Comparison of ENCODE assay signal across 22 mouse cellular contexts in genomic region chr3:53707101-53707500, GRCm38 (mm10). TPM values are rescaled to one million over a fixed set of nuclear protein-coding genes. Genes with fewer than 3 reads are reported as not detected.
DNase-seq lines count a peak whose midpoint lies in the region; ATAC-seq and TF ChIP-seq lines count a peak whose summit lies in the region.
"Had no signal": no experiment of that assay in that cellular context is flagged by ENCODE, and none has a peak within 500 bp of the region (broad histone marks: within the 10 kb centered on the region; RNA-seq: fewer than 3 reads in every experiment).

No protein-coding gene starts in this region.

- no peak for TF ChIP-seq POLR2A in lung, adult 2 months (IDR thresholded peaks at IDR 0.05; ENCODE audit: borderline replicate concordance, extremely low read depth, low read depth, low read length)
- TF ChIP-seq POLR2A in kidney, adult 2 months (IDR thresholded peaks at IDR 0.05; ENCODE audit: low read depth, low read length), result no peak

- H3K27me3 ChIP-seq in lung, embryonic 14.5 days (ENCODE audit: insufficient read depth, low read length), result no peaks in the 10 kb centered on the region
- H3K27me3 ChIP-seq in heart, embryonic 15.5 days, result no peaks in the 10 kb centered on the region
- H3K27me3 ChIP-seq in kidney, adult 2 months (replicated peaks; ENCODE audit: control insufficient read depth, insufficient read depth, low read length), result no peaks in the 10 kb centered on the region
- H3K27me3 ChIP-seq: embryonic facial prominence, embryonic 15.5 days; hindbrain, embryonic 15.5 days; limb, embryonic 12.5 days; liver, embryonic 15.5 days; neural tube, embryonic 15.5 days had no signal

- no peak overlapping the region for H3K4me2 ChIP-seq in lung, embryonic 14.5 days
- no peak overlapping the region for H3K4me2 ChIP-seq in heart, embryonic 15.5 days
- H3K4me2 ChIP-seq: embryonic facial prominence, embryonic 15.5 days; hindbrain, embryonic 15.5 days; limb, embryonic 12.5 days; liver, embryonic 15.5 days; neural tube, embryonic 15.5 days had no signal

- no peaks in the 10 kb centered on the region for H3K9me3 ChIP-seq in lung, embryonic 14.5 days (ENCODE audit: low read depth, low read length)
- H3K9me3 ChIP-seq in heart, embryonic 15.5 days (replicated peaks), result no peaks in the 10 kb centered on the region
- H3K9me3 ChIP-seq: embryonic facial prominence, embryonic 15.5 days; forebrain, embryonic 10.5 days; hindbrain, embryonic 15.5 days; limb, embryonic 12.5 days; liver, embryonic 15.5 days; neural tube, embryonic 15.5 days had no signal

- H3K4me3 ChIP-seq in lung, embryonic 14.5 days (ENCODE audit: low read depth, low read length), result no peak overlapping the region
- no peak overlapping the region for H3K4me3 ChIP-seq in lung, adult 2 months (replicated peaks; ENCODE audit: extremely low read depth, low read depth, low read length)
- H3K4me3 ChIP-seq in heart, embryonic 15.5 days, result no peak overlapping the region
- no peak overlapping the region for H3K4me3 ChIP-seq in kidney, adult 2 months (ENCODE audit: insufficient read depth, low read depth, low read length)
- H3K4me3 ChIP-seq: embryonic facial prominence, embryonic 15.5 days; forebrain, embryonic 10.5 days; gastrocnemius, adult 2 months; hindbrain, embryonic 15.5 days; limb, embryonic 12.5 days; liver, embryonic 15.5 days; myocyte; neural tube, embryonic 15.5 days had no signal

- no peak for TF ChIP-seq CTCF in lung, embryonic 14.5 days (IDR thresholded peaks at IDR 0.05; ENCODE audit: low read depth)
- no peak for TF ChIP-seq CTCF in lung, adult 2 months (IDR thresholded peaks at IDR 0.05; ENCODE audit: insufficient read depth, low read length)
- TF ChIP-seq CTCF in kidney, adult 2 months (conservative IDR thresholded peaks at IDR 0.05; ENCODE audit: insufficient read depth, insufficient read length, low read depth, low read length), result no peak

- 61% methylated on average over 3 of the region's 3 CpGs for WGBS in lung, embryonic 14.5 days
- 60% methylated on average over 3 of the region's 3 CpGs for WGBS in lung, adult 2 months
- WGBS in heart, embryonic 15.5 days, result 40% methylated on average over 3 of the region's 3 CpGs
- 45% methylated on average over 3 of the region's 3 CpGs for WGBS in kidney, adult 2 months

- peak; percentile 49 for DNase-seq in lung, embryonic 14.5 days
- DNase-seq in lung, adult 2 months, result no peak
- peak; percentile 60 for DNase-seq in kidney, adult 2 months
- DNase-seq in yolk sac, embryonic 10.5 days (ENCODE audit: low spot score), result peak; percentile 17
- DNase-seq in urinary bladder, postnatal 14 days (ENCODE audit: low spot score), result no peak
- no peak for DNase-seq in cerebellum, postnatal 10 days
- DNase-seq: adrenal gland, postnatal 25 days; cerebellum, adult 9-11 months; embryo, embryonic 11 days; gastrocnemius, adult 2 months; midbrain, embryonic 14.5 days had no signal

- H3K27ac ChIP-seq in lung, embryonic 14.5 days (ENCODE audit: low read depth), result no peak overlapping the region
- H3K27ac ChIP-seq in heart, embryonic 15.5 days, result peak overlapping the region; percentile 67
- H3K27ac ChIP-seq in kidney, adult 2 months (ENCODE audit: insufficient read depth, low read depth, low read length), result 0 out of 2 replicates have a peak overlapping the region, but pooled peaks have one; percentile 2
- H3K27ac ChIP-seq: embryonic facial prominence, embryonic 15.5 days; forebrain, embryonic 10.5 days; gastrocnemius, adult 2 months; hindbrain, embryonic 15.5 days; liver, embryonic 15.5 days; neural tube, embryonic 15.5 days had no signal

- no peak overlapping the region for H3K9ac ChIP-seq in lung, embryonic 14.5 days
- H3K9ac ChIP-seq in heart, embryonic 15.5 days, result no peak overlapping the region
- H3K9ac ChIP-seq: embryonic facial prominence, embryonic 15.5 days; hindbrain, embryonic 15.5 days; limb, embryonic 12.5 days; liver, embryonic 15.5 days; neural tube, embryonic 15.5 days had no signal

- ATAC-seq in lung, embryonic 14.5 days (ENCODE audit: insufficient read depth), result no peak
- peak; percentile 69 for ATAC-seq in heart, embryonic 15.5 days (replicated peaks; ENCODE audit: insufficient number of reproducible peaks, insufficient read depth, low FRiP score, low read depth)
- ATAC-seq: activated CD4-positive, CD25-positive, alpha-beta regulatory T cell, adult 4 months; intestine, embryonic 16.5 days; Patski had no signal

- H3K4me1 ChIP-seq in lung, embryonic 14.5 days (ENCODE audit: insufficient read depth), result no peaks in the 10 kb centered on the region
- H3K4me1 ChIP-seq in lung, adult 2 months (ENCODE audit: control insufficient read depth, insufficient read depth, low read length), result no peaks in the 10 kb centered on the region
- peaks cover 24% of the 10 kb centered on the region for H3K4me1 ChIP-seq in heart, embryonic 15.5 days (replicated peaks)
- H3K4me1 ChIP-seq in kidney, adult 2 months (ENCODE audit: control insufficient read depth, insufficient read depth, low read length), result peaks cover 14% of the 10 kb centered on the region
- H3K4me1 ChIP-seq: embryonic facial prominence, embryonic 15.5 days; hindbrain, embryonic 15.5 days; liver, embryonic 15.5 days; neural tube, embryonic 15.5 days had no signal

- H3K36me3 ChIP-seq in lung, embryonic 14.5 days (ENCODE audit: insufficient read depth), result no peaks in the 10 kb centered on the region
- H3K36me3 ChIP-seq in heart, embryonic 15.5 days, result no peaks in the 10 kb centered on the region
- H3K36me3 ChIP-seq in kidney, adult 2 months (ENCODE audit: control insufficient read depth, insufficient read depth, low read length), result no peaks in the 10 kb centered on the region
- H3K36me3 ChIP-seq: embryonic facial prominence, embryonic 15.5 days; forebrain, embryonic 10.5 days; hindbrain, embryonic 15.5 days; limb, embryonic 12.5 days; liver, embryonic 15.5 days; neural tube, embryonic 15.5 days had no signal

RNA-seq across cellular contexts. Expression of gene Frem2, which starts 49.9 kb away (rescaled TPM):
- polyA plus RNA-seq in lung, embryonic 14.5 days (2014; fragmentation: Nextera tagmentation; extraction: Ambion mirVana), result 20.4 and 21.5 TPM in 2 replicates
- polyA plus RNA-seq in lung, adult 2 months (2012; rRNA removed), result 1.0 and 1.1 TPM in 2 replicates
- polyA plus RNA-seq in heart, embryonic 15.5 days (2015; fragmentation: Nextera tagmentation; extraction: Ambion mirVana), result 2.2 and 3.7 TPM in 2 replicates
- polyA plus RNA-seq in kidney, adult 2 months (2012; rRNA removed), result 4.3 and 7.3 TPM in 2 replicates
- polyA plus RNA-seq: activated CD4-positive, CD25-positive, alpha-beta regulatory T cell, adult 4 months had no signal

Comparison
In these comparisons a context has a peak if more than half of its experiments do, and no peak if none do; other contexts are left out.
1. DNase-seq: peak in lung, embryonic 14.5 days (single experiment), kidney, adult 2 months (single experiment) and yolk sac, embryonic 10.5 days (single experiment); none in lung, adult 2 months (single experiment), urinary bladder, postnatal 14 days (single experiment) and cerebellum, postnatal 10 days (0 of 2).